Mouse (Mus musculus) cerebellum, adult 2 months (tissue): ENCODE measurements at regions not wholly inside any gene's neighbourhood (a gene's known extent, or its start where the extent isn't known, plus 50 kb on each side); places are given as distances from the start of the nearest gene placed in this dataset.

Source experiments
- DNase-seq, 2 experiments: peaks; one replicate each; pipeline ENCODE4 v3.0.0; 2021
- H3K27ac ChIP-seq: fragments of 200-500 bp; 2 replicates; pipeline ENCODE4 v1.5.1; 2012; ENCODE audit warnings: low read length, control low read depth, inconsistent platforms; ENCODE audit not compliant: insufficient read depth
- H3K27me3 ChIP-seq: fragments of 200-500 bp; 2 replicates; pipeline ENCODE4 v1.6.1; 2012; ENCODE audit warnings: inconsistent platforms, mild to moderate bottlenecking, low read length, moderate library complexity; ENCODE audit not compliant: control insufficient read depth, insufficient read depth
- H3K4me1 ChIP-seq: fragments of 200-500 bp; 2 replicates; pipeline ENCODE4 v1.6.1; 2011; ENCODE audit warnings: low read length; ENCODE audit not compliant: control insufficient read depth, insufficient read depth
- H3K4me3 ChIP-seq: fragments of 200-500 bp; replicated peaks from 2 replicates; pipeline ENCODE3; 2011; ENCODE audit warnings: mild to moderate bottlenecking, low read depth, low read length, control low read depth; ENCODE audit not compliant: insufficient read depth
- CTCF ChIP-seq: fragments of 200-500 bp; IDR thresholded peaks from 2 replicates; pipeline ENCODE4 v1.5.1; 2011; ENCODE audit warnings: low read depth, mild to moderate bottlenecking, control low read depth, low read length, moderate library complexity, borderline replicate concordance; ENCODE audit not compliant: insufficient read depth
- POLR2A ChIP-seq: fragments of 200-500 bp; IDR thresholded peaks from 2 replicates; pipeline ENCODE4 v1.6.1; 2011; ENCODE audit warnings: low read length, control low read depth, borderline replicate concordance; ENCODE audit not compliant: insufficient read depth
- WGBS: fragments of 180-500 bp; shearing (Covaris S2); methylation state at CpG from one replicate; pipeline ENCODE4 v1.1.7; 2018; 5-methylcytosine and 5-hydroxymethylcytosine counted together

- WGBS = 39% methylated on average over 12 of the region's 12 CpGs
- no peak for TF ChIP-seq POLR2A
- TF ChIP-seq CTCF = no peak
- Histone ChIP-seq H3K4me1 (no peaks in the 10 kb centered on the region; the same call in 1 of the 2 replicates), H3K4me3 (no peak overlapping the region), H3K27ac (no peak overlapping the region), H3K27me3 (no peaks in the 10 kb centered on the region)
- DNase-seq = no peak
Measured at GRCm38 (mm10) chr6:141136664-141137375, 112.2 kb upstream of the Pde3a start.

GRCm38 (mm10) chr6:141141016-141141415 lies 108.1 kb upstream of the Pde3a start:
- 94% methylated on average over 22 of the region's 22 CpGs for WGBS
- TF ChIP-seq CTCF = no peak
- no peak for TF ChIP-seq POLR2A
- Histone ChIP-seq H3K4me1 (no peaks in the 10 kb centered on the region; the same call in 1 of the 2 replicates), H3K4me3 (no peak overlapping the region), H3K27ac (no peak overlapping the region), H3K27me3 (no peaks in the 10 kb centered on the region)
- DNase-seq = no peak

DNA sequence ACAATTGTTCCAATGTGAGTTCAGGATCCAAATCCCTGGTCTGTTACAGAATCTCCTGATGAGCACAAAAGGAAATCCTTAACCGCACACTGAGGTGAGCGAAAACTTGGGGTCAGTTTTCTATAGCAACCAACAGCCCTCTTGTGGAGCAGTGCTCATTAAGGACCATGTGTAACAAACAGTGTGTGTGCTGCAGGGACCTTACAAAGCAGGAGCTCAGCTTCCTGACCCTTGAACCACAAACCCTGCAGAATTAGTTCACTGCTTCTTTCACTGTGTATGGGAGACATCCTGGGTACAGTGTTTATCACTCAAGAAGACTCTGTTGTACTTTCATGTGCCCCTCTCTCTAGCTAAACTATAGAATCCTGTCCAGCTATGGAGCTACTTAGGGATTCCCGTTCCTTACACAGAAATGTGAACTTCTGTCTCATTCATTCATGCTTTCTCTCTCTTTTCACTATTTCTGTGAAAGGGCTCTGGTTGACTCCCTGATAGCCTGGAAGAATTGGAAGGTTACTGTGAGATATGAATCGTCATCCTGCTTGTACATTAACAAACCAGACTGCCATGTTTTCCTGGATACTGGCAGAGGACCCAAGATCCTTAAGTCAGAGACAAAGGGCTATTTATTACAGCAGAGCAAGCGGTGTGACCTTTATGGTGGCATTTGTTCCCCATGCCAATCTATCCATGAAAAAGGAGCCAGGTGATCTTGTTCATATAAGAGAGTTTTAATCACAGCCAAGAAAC lies 100.5 kb upstream of the Pde3a start:
- H3K4me1 ChIP-seq = no peaks in the 10 kb centered on the region
- no peak overlapping the region for H3K27ac ChIP-seq
- H3K27me3 ChIP-seq = no peaks in the 10 kb centered on the region
- H3K4me3 ChIP-seq = no peak overlapping the region
- TF ChIP-seq CTCF = no peak
- TF ChIP-seq POLR2A = no peak
- DNase-seq = no peak
- WGBS = 58% methylated on average over 5 of the region's 5 CpGs

- TF ChIP-seq POLR2A (no peak), CTCF (no peak)
- Histone ChIP-seq H3K27me3 (no peaks in the 10 kb centered on the region), H3K4me3 (no peak overlapping the region), H3K4me1 (no peaks in the 10 kb centered on the region), H3K27ac (no peak overlapping the region)
- WGBS = 90% methylated on average over 12 of the region's 12 CpGs
- DNase-seq = no peak
Measured at GRCm38 (mm10) chr6:141149170-141149917, 99.7 kb upstream of the Pde3a start.

GRCm38 (mm10) chr6:141159326-141159725 lies 89.7 kb upstream of the Pde3a start:
- Histone ChIP-seq H3K4me1 (no peaks in the 10 kb centered on the region), H3K4me3 (no peak overlapping the region), H3K27me3 (no peaks in the 10 kb centered on the region), H3K27ac (no peak overlapping the region)
- 75% methylated on average over 5 of the region's 5 CpGs for WGBS
- DNase-seq = no peak
- TF ChIP-seq POLR2A = no peak
- TF ChIP-seq CTCF = no peak

DNA sequence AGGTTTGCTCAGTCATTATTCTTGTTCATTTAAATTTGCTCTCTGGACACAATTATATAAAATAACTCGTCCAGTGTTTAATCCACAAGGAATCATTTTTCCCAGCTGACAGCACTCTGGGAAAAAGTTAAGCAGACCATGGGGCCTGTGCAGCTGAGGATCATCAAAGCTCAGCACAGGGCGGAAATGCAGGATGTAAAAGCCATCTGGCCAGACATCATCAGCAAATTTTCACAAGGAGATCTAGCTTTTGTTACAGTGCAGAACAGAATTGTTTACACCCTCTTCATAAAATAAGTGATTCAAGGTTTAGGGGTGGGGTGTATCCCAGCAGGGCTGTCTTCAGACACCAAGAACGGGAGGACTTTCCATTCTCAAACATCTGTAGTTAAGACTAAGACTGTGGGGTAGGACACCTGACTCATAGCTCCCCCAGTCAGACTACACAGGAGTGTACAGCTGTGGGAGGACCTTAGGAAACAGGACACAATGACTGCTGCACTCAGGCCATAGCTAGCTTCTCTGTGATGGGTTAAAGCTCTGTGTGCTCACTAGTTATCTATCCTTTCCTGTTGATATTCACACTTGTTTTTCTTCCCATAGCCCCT lies 87.3 kb upstream of the Pde3a start:
- H3K27me3 ChIP-seq = no peaks in the 10 kb centered on the region
- DNase-seq = no peak
- 79% methylated on average over 3 of the region's 3 CpGs for WGBS
- H3K4me1 ChIP-seq = no peaks in the 10 kb centered on the region
- TF ChIP-seq POLR2A (no peak), CTCF (no peak)
- H3K27ac ChIP-seq = no peak overlapping the region
- H3K4me3 ChIP-seq = no peak overlapping the region

GRCm38 (mm10) chr6:141167270-141167669 lies 81.8 kb upstream of the Pde3a start:
- TF ChIP-seq POLR2A (no peak), CTCF (no peak)
- no peaks in the 10 kb centered on the region for H3K27me3 ChIP-seq
- H3K4me1 ChIP-seq = no peaks in the 10 kb centered on the region
- no peak overlapping the region for H3K4me3 ChIP-seq
- WGBS = 88% methylated on average over 3 of the region's 3 CpGs
- no peak for DNase-seq
- H3K27ac ChIP-seq = no peak overlapping the region

DNA sequence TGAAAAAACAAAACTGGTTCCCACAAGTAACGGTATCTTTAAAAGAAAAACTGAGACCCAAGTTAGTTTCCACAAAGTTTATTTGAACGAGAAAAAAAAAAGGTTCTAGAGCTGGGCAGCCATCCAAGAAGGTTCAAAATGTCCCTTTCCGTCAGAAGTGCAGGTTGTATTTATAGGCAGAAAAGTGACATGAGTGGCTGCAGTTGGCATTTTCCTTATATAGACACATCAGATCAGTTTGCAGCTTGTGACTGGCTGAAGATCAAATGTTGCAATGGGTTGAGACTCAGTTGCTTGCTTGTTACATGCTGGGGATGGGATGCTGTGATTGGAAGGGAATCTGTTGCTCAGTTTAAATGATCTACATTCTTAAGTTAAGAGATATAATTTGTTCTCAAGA lies 80.7 kb upstream of the Pde3a start:
- no peaks in the 10 kb centered on the region for H3K27me3 ChIP-seq
- H3K4me1 ChIP-seq = no peaks in the 10 kb centered on the region
- H3K27ac ChIP-seq = no peak overlapping the region
- no peak overlapping the region for H3K4me3 ChIP-seq
- TF ChIP-seq POLR2A (no peak), CTCF (no peak)
- WGBS = 41% methylated on average over 3 of the region's 3 CpGs
- DNase-seq = no peak
